Mouse (Mus musculus): Measurements from ENCODE around the gene Dcaf1. TPM values are rescaled to one million over a fixed set of nuclear protein-coding genes. Genes with fewer than 3 reads are reported as not detected.

The Dcaf1 gene
- total RNA-seq, 2 experiments from 2014 or later, result 20.6 to 22.6 TPM

DNA sequence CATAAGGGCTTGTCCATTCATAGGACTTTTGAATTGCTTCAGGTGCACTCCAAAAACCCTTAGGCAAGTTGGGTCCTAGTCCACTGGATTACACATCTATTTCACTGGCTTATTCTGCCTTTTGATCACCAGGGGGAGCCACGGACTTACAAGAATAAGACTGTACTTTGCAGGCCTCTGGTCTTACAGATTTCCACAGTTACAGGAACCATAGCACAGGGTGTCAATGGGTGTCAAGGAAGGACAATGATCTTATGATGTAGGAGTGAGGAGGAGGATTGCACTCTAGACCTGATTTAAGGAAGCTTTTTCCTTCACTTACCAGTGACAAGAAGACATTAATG lies 82.1 kb downstream of the Dcaf1 start:
- DNase-seq (ENCODE audit: low spot score), result peak; percentile 40

DNA sequence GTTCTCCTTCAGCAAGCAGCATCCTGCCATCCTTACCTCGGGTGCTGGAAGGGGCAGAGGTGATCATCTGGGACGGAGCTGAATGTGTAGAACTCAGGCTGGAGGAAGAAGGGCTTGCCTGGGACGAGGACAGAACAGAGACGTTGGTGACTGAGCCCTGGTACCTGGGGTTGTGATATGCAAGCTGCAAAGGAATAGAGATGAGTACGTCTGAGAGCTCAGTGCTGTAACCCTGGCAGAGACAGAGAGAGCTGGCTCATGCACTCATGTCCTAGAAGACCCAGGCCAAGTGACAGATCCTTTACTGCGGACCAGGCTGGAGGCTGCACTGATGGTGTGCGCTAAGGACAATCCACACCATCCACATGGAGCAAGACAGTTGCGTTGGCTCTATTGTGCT lies 84.9 kb downstream of the Dcaf1 start:
- DNase-seq (ENCODE audit: low spot score), result no peak

DNA sequence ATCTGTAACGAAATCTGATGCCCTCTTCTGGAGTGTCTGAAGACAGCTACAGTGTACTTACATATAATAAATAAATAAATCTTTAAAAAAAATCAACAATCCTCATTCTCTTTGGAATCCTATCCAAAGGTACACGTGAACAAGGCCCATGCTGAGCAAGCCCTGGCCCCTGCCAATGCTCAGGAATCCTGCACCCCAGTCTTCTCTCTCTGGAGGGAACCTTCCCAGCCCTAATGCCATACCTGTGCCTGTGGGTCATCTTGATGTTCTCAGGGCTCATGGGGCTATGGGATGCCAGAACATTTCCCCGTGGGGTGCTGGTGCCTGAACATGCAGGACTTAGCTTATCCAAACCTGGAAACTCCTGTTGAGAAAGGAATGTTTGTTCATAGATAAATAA lies 86.5 kb downstream of the Dcaf1 start:
- DNase-seq (ENCODE audit: low spot score), result no peak

DNA sequence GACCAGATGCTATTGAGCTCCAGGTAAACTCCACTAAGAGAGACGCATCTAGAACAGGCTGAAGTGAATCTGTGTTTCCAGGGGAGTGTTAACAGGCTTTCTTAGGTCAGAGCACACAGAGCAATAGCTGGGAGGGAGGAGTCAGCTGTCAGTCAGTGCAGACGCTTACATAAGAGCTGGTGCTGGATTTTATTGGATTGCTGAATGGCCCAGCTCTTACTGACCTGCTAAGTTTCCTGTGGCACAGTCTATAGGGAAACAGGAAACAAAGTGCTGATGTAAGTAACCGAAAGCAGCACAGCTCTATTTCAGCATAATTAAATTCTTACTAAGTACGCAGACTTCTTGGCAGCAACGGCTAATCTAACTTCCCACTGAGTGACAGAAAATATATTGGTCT lies 87.0 kb downstream of the Dcaf1 start:
- DNase-seq (ENCODE audit: low spot score), result no peak

DNA sequence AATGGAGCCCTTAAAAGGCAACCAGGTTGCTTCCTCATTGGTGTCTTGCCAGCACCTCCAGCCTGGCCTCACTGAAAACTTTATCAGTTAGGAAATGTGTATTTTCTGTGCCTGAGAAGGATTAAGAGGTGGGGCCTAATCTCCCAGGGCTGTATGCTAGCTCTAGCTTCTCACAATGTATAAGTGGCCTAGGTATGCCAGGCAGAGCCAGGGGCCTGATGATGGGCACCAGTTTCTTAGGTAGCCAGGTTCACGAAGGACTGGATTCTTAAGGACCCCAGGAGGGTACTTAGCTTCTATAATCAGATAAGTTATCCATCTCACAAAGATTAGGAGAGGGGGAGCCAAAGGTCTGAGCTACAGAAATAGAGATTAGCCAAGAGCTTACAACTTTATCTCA lies 90.0 kb downstream of the Dcaf1 start:
- no peak for DNase-seq (ENCODE audit: low spot score)

DNA sequence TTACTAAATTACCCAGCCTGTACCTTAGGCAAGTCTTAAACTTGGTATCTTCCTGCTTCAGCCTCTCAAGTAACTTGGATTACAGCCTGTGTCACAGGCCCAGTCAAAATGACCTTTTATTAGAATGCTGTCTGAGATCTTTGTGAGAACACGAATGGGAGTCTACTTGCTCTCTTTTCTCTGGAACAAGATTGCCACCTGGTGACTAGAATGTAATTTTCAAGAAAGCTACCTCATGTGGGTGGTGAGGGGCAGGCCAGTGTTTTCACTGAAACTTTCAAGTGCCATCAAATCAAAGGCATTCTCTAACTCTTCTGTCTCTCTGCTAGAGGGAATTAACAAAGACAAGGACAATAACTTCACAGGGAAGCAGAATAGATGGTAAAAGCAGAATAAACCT lies 92.1 kb downstream of the Dcaf1 start:
- no peak for DNase-seq (ENCODE audit: low spot score)

DNA sequence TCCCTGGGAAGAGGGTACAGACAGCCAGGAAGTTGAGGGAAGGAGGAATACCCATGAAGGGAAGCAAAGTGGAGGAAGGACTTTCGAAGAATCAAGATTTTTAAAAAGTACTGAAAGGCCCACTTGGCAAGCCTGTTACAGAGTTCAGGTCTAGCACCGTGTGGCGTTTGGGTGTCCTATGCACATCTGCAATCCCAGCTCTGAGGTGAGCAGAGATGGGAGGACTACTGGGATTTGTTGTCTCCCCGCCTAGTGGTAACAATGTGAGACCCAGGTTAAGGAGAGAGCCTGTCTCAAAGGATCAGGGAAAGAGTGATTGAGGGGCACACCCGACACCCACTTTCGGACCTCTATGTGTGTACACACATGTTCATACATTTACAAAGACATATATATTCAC lies 93.2 kb downstream of the Dcaf1 start:
- DNase-seq (ENCODE audit: low spot score), result no peak

Other genes with a start within 250 kb of the Dcaf1 start
- gene Iqcf6, start 195.3 kb upstream of the Dcaf1 start, total RNA-seq (2021), result not detected
- not detected for gene Grm2, start 165.8 kb upstream of the Dcaf1 start, total RNA-seq (2021)
- 10 to 100 TPM; 29.8 to 30.6 TPM for gene Tex264, start 135.9 kb upstream of the Dcaf1 start, total RNA-seq (2021)
- 1 to 10 TPM; 6.6 to 6.9 TPM for gene Rad54l2, start 32.7 kb upstream of the Dcaf1 start, total RNA-seq (2021)
- gene Rbm15b, start 65.6 kb downstream of the Dcaf1 start, total RNA-seq (2021), result 1 to 10 TPM; 4.3 to 5.2 TPM
- 10 to 100 TPM; 33.0 to 42.8 TPM for gene Manf, start 70.1 kb downstream of the Dcaf1 start, total RNA-seq (2021)